Mouse (Mus musculus) CD4-positive helper T cell, adult 2 months (primary cell): ENCODE results near the gene Slc13a1.
"Not testable (repeated sequence)": the region's sequence is repeated elsewhere in the genome, so short reads cannot be mapped to it uniquely, and the experiment has no call there.

Source experiments
- DNase-seq: peaks from one replicate; pipeline ENCODE4 v3.0.0-alpha.2; 2012; ENCODE audit warnings: low read depth, missing footprints, low spot score

The Slc13a1 gene

DNA sequence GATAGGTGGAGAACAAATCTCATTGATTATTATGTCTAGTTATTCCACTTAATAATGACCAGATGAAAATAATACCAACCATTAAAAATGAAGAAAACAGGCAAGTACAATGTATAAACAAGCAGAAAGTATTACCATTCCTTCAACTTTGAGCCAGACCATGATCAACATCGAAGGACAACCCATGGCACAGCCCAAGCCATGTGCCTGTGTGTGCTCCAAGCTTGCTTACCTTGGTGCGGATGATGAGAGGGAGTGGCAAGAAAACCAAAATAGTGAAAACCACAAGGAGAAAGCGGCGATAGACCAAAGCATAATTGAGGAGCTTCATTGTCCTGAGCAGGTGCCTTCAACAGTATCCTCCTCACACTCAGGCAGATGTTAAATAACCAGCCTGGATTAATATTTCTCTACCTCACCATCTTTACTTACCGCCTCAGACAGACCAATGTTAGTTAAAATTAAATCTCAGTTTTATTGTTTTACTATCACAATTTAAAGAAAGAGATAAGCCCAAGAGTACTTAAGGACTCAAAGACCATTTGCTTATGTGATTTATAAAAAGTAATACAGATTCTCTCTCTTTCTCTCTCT is at the start of gene Slc13a1:
Gene Slc13a1 (minus strand): TSS at position 359 of the 594 bp plus-strand sequence.
- no peak for DNase-seq

DNA sequence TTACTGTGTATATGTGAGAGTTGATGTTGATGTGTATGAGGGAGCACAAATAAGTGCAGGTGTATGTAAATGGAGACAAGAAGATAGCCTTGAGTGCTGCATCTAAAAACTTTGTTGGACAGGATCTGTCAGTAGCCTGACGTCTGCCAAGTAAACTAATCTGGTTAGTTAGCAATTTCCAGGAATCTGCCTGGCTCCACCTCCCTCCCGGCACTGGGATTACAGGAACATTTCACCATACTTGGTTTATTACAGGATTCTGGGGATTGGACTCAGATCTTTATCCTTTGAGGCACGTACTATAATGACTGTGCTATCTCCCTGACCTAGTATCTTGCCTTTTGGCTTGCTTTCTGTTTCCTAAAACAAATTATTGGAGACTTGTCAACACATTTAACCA is 40.0 kb upstream of the Slc13a1 start:
- DNase-seq: no peak

DNA sequence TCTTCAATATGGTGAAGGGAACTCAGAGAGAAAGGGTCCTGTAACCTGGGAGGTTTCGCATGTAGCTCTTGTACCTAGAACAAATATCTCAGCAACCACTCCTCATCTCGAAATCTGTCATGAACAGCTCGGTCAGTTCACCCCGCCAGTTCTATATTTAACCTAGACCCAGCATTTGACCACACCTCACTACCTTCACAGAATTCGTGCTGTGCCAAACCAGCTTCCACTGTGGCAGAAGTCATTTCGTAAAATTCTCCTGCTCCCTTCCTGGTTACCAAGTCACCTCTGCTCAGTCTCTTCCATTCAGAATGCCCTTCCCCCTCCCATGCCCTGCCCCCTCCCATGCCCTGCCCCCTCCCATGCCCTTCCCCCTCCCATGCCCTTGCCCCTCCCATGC is 34.3 kb upstream of the Slc13a1 start:
- DNase-seq: no peak

DNA sequence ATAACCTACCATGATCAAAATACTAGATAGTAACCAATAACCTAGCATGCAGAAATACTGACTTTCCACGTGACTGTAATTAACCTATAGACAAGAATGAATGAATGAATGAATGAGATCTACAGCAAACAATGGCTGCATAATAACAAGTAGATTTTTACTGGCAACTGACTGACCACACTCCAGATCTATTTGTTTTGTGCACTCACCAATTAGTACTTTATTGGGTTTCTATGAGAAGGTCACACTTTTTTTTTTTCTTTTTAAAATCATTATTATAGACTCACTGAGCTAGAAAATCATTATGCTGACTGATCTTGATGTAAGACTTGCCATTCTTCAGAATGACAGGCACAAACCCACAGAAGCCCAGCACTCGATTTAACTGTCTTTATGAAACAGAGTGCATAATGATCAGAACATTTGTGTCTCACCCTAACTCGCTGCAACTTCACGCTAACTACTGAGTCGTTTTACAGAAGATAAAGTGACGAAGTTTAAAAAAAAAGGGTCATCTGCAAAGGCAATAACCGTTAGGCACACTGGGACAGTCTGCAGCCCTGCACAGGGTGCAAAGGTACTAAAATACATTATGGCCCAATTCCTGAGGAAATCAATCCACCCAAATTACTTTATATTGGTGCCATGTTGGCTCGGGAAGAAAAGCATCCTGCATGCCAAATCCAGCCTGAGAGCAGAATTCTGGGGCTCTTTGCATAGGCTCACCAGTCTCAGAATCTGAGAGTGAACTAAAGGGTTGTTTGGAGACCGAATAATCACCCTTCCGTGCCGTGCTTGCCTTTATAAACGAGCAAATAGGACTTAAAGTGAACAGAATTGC is 33.0 kb upstream of the Slc13a1 start:
- no peak for DNase-seq

DNA sequence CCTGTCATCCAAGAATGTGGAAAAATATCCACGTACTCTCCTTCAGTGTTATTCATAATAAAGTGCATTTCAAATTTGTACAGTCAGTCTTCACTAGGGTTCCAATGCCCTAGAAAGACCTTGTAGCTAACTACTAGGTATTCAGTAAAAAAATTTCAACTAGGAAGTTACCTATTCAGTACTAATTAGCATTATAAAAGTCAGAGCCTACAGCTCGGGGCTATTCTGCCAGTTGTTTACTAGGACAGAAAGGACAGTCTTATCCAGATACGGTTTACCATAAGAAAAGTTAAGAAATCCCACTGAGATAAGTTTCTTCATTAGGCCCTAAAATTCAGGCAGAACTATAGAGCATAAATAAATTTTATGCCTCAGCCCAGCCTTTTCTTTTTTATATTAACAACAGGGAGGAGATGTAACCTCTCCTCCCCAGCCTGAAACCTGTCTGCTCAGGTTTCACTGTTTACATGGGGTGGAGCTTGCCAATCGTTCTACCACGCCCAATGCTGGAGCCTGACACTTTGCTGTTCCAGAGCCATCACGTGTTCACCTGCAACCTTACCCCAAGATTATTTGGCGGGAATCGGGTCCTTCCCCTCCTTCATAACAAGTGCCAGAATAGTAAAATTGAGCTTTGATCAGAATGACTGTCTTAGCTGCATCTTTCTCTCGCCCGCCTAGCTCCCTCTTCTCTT is 29.8 kb upstream of the Slc13a1 start:
- not testable (repeated sequence) for DNase-seq

DNA sequence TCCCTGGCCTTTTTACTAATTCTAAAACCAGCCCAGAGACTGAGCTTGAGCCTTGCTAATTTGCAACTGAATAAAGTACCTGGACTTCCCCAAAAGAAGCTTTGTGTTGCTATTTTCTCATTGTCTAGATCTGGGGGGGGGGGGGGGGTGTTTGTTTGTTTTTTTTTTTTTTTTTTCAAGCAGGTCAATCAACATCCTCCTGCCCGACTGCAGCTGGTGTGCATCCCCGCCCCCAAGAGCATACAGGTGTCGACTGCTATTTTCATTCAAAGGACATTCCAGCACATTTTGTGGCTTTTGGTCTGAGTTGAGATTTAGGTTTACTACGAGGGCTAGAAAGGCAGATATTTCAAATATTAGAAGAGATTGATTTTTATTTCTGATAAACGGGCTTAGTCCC is 28.5 kb upstream of the Slc13a1 start:
- DNase-seq: not testable (repeated sequence)

DNA sequence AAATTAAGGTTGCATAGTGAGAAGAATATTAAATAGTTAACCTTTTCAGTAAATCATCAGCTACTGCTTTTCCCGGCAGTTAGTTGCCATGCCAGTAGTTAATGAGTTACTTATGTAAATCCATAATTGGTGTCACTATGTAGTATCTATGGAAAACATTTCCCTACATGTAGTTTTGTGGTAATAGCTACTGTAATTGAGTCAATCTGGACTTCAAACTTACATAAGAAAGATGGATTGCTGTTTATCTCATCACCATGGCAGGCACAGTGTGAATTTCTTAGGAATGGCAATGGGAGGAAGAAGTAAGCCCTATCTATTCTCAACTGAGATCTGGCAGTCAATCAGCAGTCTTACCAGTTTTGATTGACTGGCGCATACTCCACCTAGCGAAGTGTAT is 15.5 kb upstream of the Slc13a1 start:
- no peak for DNase-seq

DNA sequence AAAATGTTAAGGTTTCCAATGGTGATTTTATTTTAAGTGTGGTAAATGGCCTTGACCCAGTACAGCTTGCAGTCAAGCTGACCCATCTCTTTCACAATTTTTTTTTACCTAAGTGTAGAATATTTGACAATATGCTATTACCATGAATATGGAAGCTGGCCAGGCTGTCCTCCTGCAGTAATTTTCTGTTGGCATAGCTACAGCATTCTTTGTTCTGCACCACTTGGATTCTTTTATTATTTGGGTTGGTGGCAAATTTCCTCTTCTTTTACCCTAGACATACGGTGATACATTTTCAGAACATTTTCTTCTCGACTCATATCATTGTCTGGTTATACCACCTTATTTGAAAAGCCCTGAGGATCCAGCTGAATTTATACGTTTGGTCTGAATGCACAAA is 7.5 kb upstream of the Slc13a1 start:
- DNase-seq: no peak

DNA sequence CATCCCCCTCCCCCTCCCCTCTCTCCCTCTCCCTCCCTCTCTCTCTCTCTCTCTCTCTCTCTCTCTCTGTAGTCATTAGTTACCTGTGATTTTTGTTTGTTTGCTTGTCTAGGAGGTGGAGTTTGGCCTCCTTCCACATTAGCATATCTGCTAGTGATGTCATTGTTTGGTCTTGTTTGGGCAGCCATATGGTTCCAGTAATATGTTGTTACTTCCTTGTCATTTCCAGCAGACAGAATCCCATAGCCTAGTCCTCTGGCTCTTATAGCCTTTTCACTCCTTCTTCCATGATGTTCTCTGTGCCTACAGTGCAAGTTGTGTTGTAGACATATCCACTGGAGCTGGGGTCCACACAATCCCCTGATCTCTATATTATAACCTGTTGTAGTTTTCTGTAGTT is 6.1 kb upstream of the Slc13a1 start:
- DNase-seq: no peak

DNA sequence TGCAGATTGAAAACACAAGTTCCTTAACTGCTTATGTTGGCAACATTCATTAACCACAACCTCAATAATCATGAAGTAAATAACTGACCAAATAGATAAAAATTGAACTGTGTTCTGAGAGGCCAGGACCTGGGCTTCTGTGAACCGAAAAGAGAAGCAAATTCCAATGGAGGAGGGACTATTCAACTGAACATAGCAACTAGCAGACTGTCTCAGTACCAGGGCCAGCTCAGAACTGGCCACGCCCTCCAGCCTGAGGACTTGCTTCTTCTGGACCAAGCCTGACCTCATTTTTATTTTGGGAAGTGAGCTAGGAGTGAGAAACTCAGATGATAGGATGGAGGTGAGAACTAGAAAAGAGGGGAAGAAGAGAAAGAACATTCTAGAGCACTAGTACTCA is 4.8 kb upstream of the Slc13a1 start:
- DNase-seq: no peak

DNA sequence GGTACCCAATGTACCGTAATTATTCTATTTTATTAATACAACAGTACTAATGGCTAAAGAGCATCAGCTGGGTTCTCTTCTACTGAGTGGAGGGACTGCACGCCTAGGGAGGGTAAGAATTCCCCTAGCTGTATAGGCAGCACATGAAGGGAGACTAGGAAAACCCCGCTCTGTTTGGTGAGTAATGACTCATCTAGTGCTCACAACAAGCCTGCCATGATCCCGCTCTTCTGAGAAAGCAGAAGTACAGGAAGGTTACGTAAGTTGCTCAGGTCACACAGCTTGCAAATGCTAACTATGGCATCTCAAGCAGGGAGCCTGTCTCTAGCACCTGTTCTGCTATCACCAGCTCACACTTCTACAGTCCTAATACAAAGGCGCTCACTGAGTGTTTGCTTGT is 1.1 kb downstream of the Slc13a1 start:
- no peak for DNase-seq

DNA sequence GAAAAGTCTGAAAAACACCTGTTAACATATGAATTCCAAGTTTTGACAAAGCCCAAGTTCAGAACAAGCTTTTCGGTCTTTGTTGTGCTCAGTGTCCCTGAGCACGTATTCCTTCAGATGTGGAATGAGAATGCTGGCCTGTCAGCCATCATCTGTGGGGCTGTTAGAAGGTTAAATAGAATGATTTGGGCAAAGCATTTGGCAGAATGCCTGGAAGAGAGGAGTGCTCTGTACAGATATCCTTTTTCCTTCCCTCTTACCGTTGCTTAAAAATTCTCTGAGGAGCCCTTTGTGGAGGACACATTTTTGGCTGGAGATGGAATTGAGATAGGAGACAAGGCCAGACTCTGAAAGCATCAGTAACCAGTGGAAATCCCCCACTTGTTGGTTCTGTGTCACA is 2.6 kb downstream of the Slc13a1 start:
- no peak for DNase-seq

DNA sequence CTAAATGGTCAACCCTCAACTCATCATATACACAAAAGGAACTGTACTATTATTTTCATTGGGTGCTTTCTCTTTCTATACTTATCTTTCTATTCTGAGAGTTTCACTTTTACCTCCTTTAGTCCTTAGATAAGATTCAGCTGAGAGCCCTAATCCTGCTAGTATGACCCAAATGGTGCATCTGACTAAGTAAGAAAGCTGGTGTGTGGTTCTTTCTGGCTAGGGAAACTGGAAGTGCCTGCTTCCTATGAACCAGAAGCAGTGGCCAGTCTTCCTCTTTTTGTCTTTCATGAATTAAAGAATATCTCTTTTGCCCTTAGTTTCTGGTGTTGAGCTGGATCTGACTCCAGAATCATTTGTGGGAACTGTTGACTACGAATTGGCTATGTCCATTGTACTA is 8.1 kb downstream of the Slc13a1 start:
- no peak for DNase-seq

DNA sequence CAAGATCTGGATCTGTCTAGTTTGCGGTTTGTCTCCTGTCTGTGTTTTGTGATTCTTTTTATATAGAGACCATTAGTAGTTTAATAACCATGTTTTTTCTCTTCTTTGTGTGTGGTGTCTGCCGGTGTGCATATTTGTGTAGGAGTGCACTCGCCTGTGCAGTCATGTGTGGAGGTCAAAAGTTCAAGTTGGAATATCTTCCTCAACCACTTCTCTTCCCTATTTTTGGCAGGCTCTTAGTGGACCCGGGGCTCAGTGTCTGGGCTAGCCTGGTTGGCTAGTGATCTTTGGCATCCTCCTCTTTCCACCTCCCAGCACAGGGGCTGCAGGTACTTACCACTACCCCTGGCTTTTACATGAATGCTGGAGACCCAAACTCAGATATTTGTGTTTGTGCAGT is 13.0 kb downstream of the Slc13a1 start:
- DNase-seq: no peak

DNA sequence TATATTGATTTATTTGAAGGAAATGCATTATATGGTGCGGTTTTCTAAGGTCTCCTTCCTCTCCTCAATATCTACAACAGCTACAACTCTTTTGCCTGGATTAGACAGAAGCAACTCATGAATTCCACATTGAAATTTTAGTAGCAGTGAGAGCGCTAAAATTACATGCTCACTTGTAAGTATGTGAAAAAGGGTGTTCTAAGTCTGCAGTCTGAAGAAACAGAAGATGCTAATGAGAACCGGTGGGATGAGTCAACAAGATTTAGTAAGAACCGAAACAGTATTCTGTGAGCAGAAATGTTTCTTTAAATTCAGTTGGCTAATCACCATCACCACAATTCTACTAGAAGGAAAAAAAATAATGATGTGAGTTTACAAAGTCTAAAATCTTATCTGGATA is 34.9 kb downstream of the Slc13a1 start:
- DNase-seq: no peak

DNA sequence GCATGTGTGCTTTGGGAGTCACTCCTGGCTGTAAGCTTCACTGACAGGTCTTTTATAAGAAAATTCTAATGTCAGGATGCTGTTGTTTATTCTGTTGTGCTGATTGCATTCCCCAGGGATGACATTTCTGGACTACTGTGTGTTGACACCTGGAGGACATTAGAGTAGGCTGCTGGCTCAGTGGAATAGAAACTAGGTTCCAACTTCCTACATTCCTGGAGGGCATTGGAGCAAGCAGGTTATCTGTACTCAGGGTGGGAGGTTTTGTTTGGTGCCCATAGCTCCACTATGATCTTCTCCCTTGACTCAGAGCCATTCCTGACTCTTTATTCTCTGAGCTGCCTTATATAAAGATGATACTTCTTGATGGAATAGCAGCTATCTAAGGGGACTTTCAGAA is 45.3 kb downstream of the Slc13a1 start:
- DNase-seq: no peak

DNA sequence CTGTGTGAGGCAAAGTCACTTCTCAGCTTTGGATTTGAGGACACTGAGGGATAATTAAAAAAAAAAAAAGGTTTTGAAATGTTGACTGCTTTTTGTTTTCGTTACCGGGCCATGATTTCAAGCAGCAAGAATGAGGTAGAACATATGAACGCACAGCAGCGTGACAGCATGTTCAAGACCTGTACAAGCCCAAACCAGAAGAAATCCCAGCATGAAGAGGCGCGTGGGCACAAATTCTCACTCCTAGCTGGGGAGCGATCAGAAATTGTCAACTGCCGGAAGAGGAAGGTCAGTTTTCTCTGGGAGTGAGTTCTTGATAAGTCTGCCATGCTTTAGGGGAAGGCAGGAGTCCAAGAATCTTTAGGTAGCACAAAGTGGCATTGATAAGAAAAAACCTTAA is 56.3 kb downstream of the Slc13a1 start:
- DNase-seq: no peak

DNA sequence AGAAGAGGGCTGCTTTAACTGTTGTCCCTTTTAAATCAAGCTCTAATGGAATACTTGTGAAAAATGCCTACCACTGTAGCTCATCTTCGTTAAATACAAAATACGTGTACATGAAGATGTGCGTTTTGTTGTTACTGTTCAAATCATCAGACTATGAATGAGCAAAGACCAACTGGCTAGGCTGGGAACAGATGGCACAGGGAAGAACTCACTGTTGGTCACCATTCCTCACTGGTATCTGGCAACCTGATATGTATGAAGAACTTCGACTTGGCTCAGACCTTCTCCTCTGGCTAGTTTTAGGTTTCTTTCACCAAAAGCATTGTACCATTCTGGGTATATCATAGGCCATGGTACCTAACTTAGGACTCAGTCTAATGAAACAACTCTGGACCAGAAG is 59.4 kb downstream of the Slc13a1 start:
- no peak for DNase-seq

DNA sequence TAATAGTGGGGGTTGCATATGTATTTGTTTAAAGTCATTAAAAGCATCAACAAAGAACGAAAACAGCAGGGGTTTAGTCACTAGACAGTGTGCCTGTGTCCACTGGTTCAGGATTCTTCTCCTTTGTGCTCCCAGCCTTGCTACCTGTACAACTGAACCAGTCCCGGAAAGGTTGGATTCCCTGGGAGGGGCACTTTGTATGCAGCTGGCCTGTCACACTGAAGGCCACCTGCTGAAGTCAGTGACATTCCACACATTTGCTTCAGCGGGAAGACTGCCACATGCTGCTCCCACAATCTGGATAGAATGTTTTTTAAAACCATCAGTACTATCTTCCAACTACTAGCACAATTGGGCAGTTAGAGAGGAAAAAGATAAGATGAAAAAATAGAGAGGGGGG is 61.7 kb downstream of the Slc13a1 start:
- DNase-seq: no peak

DNA sequence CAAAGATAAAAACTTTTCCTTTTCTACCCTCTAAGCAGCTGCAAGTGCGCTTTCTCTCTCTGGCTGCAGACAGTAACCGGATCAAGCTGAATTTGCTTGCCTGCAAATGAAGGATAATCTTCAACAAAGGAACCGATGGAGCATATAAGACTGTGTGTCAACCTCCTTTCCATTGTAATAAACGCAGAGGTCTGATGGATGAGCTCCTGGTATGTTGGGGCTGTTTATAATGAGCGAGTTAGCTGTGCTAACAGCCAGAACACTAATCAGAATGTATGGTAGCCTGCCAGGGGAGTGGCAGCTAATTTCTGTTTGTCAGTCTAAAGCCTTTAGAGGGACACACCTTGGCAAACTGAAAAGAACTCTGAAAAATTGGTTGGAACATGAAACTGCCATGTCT is 62.2 kb downstream of the Slc13a1 start:
- DNase-seq: no peak

DNA sequence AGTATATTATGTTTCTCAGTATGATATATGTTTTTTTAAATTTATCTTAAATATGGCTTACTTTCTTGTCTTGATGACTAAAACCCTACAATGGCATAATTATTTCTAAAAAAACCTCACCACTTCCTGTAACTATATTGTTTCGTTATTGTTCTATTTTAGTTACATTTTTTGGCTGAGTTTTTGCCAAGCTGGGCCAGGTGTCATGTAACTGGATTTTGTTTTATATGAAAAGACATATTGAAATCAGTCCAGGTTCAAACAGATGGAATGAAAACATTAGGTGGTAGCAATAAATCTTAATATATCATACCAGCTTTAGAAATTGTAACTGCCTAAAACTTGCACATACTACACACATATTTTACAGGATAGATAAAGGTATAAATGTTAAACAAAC is 66.6 kb downstream of the Slc13a1 start:
- no peak for DNase-seq

DNA sequence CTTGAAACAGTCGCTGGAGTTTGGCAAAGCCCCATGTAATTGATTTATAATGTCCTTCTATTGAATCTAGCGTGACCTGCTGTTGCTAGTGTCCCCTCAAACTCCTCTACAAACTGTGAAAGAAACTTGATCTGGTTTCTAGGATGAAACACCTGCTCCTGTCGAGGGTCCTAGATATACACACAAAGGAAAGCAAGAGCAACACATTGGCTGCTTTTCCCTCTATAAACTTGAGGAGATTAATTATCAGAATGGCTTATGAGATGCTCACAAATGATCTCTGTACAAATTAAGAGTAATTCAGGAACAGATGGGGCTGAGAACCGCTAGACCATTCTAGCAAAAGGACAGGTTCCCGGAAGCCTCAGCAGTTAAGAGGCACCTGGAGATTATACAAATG is 67.2 kb downstream of the Slc13a1 start:
- DNase-seq: no peak

DNA sequence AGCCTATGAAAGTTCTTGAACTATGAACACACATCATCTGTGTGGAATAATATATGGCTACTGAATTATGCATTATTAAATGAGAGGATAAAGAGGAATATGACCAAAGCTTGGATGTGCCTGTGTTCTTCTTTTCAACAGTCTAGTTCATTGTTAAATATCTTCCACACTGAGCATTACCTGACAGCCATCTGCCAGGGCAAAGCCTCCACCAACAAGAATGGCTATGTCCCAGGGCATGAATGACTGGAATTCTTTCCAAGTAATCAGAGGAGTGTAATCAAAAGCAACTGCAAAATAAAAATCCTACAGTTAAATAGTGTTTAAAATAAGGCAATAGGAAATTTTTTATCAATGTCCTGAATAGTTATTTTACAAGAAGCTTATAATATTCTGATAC is 70.5 kb downstream of the Slc13a1 start:
- DNase-seq: no peak
